Mouse (Mus musculus) intestine, embryonic 14.5 days (tissue): ENCODE data around the gene Zfp689. TPM values are rescaled to one million over a fixed set of nuclear protein-coding genes. Genes with fewer than 3 reads are reported as not detected.
A peak's percentile ranks its signal among the peaks of the same experiment; 100 is the strongest.
"Not testable (repeated sequence)": the region's sequence is repeated elsewhere in the genome, so short reads cannot be mapped to it uniquely, and the experiment has no call there.

ENCODE experiments used
- ATAC-seq: fragments of 200-750 bp; cut with Nextera tagmentation; replicated peaks from 2 replicates; pipeline ENCODE4 v1.8.0; 2017; ENCODE audit warnings: low read depth, moderate number of reproducible peaks, moderate TSS enrichment, moderate library complexity; ENCODE audit not compliant: low FRiP score, low TSS enrichment
- DNase-seq: peaks from one replicate; pipeline ENCODE4 v3.0.0-alpha.2; 2018; ENCODE audit warnings: low spot score
- H3K27ac ChIP-seq: fragments of 300-500 bp; sonication (generic); 2 replicates; pipeline ENCODE4 v1.5.1; 2014; ENCODE audit warnings: low read depth, mild to moderate bottlenecking, control low read depth
- H3K27me3 ChIP-seq: fragments of 300-500 bp; sonication (generic); replicated peaks from 2 replicates; pipeline ENCODE4 v1.6.1; 2014; ENCODE audit warnings: low read length, control low read depth; ENCODE audit not compliant: control insufficient read depth, insufficient read depth
- H3K36me3 ChIP-seq: fragments of 300-500 bp; sonication (generic); 2 replicates; pipeline ENCODE4 v1.6.1; 2014; ENCODE audit warnings: low read length, control low read depth; ENCODE audit not compliant: control insufficient read depth, insufficient read depth
- H3K4me1 ChIP-seq: fragments of 300-500 bp; sonication (generic); replicated peaks from 2 replicates; pipeline ENCODE4 v1.6.1; 2014; ENCODE audit warnings: low read length, control low read depth, mixed read lengths; ENCODE audit not compliant: control insufficient read depth, insufficient read depth
- H3K4me2 ChIP-seq: fragments of 300-500 bp; sonication (generic); 2 replicates; pipeline ENCODE4 v1.6.1; 2014; ENCODE audit warnings: low read length
- H3K4me3 ChIP-seq: fragments of 300-500 bp; sonication (generic); 2 replicates; pipeline ENCODE4 v1.5.1; 2014; ENCODE audit warnings: low read depth, low read length, control low read depth, mixed read lengths
- H3K9ac ChIP-seq: fragments of 300-500 bp; sonication (generic); 2 replicates; pipeline ENCODE4 v1.6.1; 2014; ENCODE audit warnings: mild to moderate bottlenecking, low read length
- H3K9me3 ChIP-seq: fragments of 300-500 bp; sonication (generic); 2 replicates; pipeline ENCODE4 v1.6.1; 2016; ENCODE audit warnings: low read length, control low read depth; ENCODE audit not compliant: control insufficient read depth
- WGBS: fragments of 180-500 bp; shearing (Covaris S2); extraction: QIAGEN DNeasy Blood & Tissue Kit; methylation state at CpG from one replicate; pipeline ENCODE4 v1.1.7; 2014; 5-methylcytosine and 5-hydroxymethylcytosine counted together
- polyA plus RNA-seq: library from polyadenylated mRNA; unstranded; fragments of >200 nt; fragmentation: Nextera tagmentation; extraction: Ambion mirVana; gene quantifications from 2 replicates; pipeline ENCODE4 v1.2.1, GENCODE M21; 2014

The Zfp689 gene
- polyA plus RNA-seq, 1 experiment from 2014 or later, result 6.7 TPM

- Histone ChIP-seq H3K4me1 (peaks cover 13% of the 10 kb centered on the region; the same call in 1 of the 2 replicates), H3K27me3 (no peaks in the 10 kb centered on the region), H3K4me2 (no peak overlapping the region), H3K9me3 (no peaks in the 10 kb centered on the region), H3K9ac (no peak overlapping the region), H3K36me3 (peaks cover 36% of the 10 kb centered on the region), H3K4me3 (no peak overlapping the region), H3K27ac (no peak overlapping the region)
- no peak for DNase-seq
- 84% methylated on average over 5 of the region's 5 CpGs for WGBS
- ATAC-seq, result no peak
Measured at GRCm38 (mm10) chr7:127473705-127474104, 24.7 kb upstream of the Zfp689 start.

GRCm38 (mm10) chr7:127472060-127472459, 23.1 kb upstream of the Zfp689 start:
- 2% methylated on average over 7 of the region's 7 CpGs for WGBS

GRCm38 (mm10) chr7:127471646-127472010, 22.7 kb upstream of the Zfp689 start:
- Histone ChIP-seq H3K4me1 (peaks cover 8% of the 10 kb centered on the region; the same call in 1 of the 2 replicates), H3K9ac (peak overlapping the region; percentile 93), H3K27ac (peak overlapping the region; percentile 96), H3K4me3 (peak overlapping the region; percentile 81), H3K9me3 (0 out of 2 replicates have a peak, but pooled peaks cover 2% of the 10 kb centered on the region), H3K36me3 (peaks cover 47% of the 10 kb centered on the region), H3K4me2 (peak overlapping the region; percentile 63), H3K27me3 (no peaks in the 10 kb centered on the region)
- no peak for DNase-seq
- ATAC-seq, result peak; percentile 17
- 1% methylated on average over 24 of the region's 25 CpGs for WGBS

More at GRCm38 (mm10) chr7:127472060-127472459, 23.1 kb upstream of the Zfp689 start:
- DNase-seq (peak; percentile 77), ATAC-seq (no peak; the same call in 1 of the 2 replicates)
- Histone ChIP-seq H3K27ac (peak overlapping the region; percentile 96), H3K9ac (peak overlapping the region; percentile 93), H3K27me3 (no peaks in the 10 kb centered on the region), H3K4me3 (peak overlapping the region; percentile 81), H3K9me3 (0 out of 2 replicates have a peak, but pooled peaks cover 2% of the 10 kb centered on the region), H3K36me3 (peaks cover 46% of the 10 kb centered on the region), H3K4me2 (peak overlapping the region; percentile 63), H3K4me1 (peaks cover 12% of the 10 kb centered on the region; the same call in 1 of the 2 replicates)

GRCm38 (mm10) chr7:127470743-127471645, 22.0 kb upstream of the Zfp689 start:
- Histone ChIP-seq H3K36me3 (peaks cover 47% of the 10 kb centered on the region), H3K27me3 (no peaks in the 10 kb centered on the region), H3K4me2 (peak overlapping the region; percentile 63), H3K4me3 (peak overlapping the region; percentile 81), H3K27ac (peak overlapping the region; percentile 96), H3K4me1 (peaks cover 7% of the 10 kb centered on the region; the same call in 1 of the 2 replicates), H3K9ac (peak overlapping the region; percentile 93), H3K9me3 (0 out of 2 replicates have a peak, but pooled peaks cover 2% of the 10 kb centered on the region)
- ATAC-seq, result peak; percentile 91
- under 1% methylated on average over 45 of the region's 46 CpGs for WGBS
- DNase-seq, result peak; percentile 93

- peak overlapping the region; percentile 96 for H3K27ac ChIP-seq
- DNase-seq (peak; percentile 77), ATAC-seq (no peak; the same call in 1 of the 2 replicates)
- peak overlapping the region; percentile 63 for H3K4me2 ChIP-seq
- H3K4me3 ChIP-seq, result peak overlapping the region; percentile 81
- WGBS, result 8% methylated on average over 10 of the region's 10 CpGs
- H3K4me1 ChIP-seq, result peaks cover 7% of the 10 kb centered on the region; the same call in 1 of the 2 replicates
- peak overlapping the region; percentile 93 for H3K9ac ChIP-seq
- H3K9me3 ChIP-seq, result 0 out of 2 replicates have a peak, but pooled peaks cover 2% of the 10 kb centered on the region
- peaks cover 44% of the 10 kb centered on the region for H3K36me3 ChIP-seq
- H3K27me3 ChIP-seq, result no peaks in the 10 kb centered on the region
Measured at GRCm38 (mm10) chr7:127470011-127470715, 21.2 kb upstream of the Zfp689 start.

GRCm38 (mm10) chr7:127466606-127467005, 17.6 kb upstream of the Zfp689 start:
- Histone ChIP-seq H3K27me3 (no peaks in the 10 kb centered on the region), H3K27ac (no peak overlapping the region), H3K4me1 (no peaks in the 10 kb centered on the region), H3K4me3 (no peak overlapping the region), H3K4me2 (no peak overlapping the region), H3K9ac (no peak overlapping the region), H3K9me3 (0 out of 2 replicates have a peak, but pooled peaks cover 2% of the 10 kb centered on the region), H3K36me3 (peaks cover 39% of the 10 kb centered on the region)
- 95% methylated on average over 4 of the region's 4 CpGs for WGBS
- ATAC-seq (no peak), DNase-seq (no peak)

GRCm38 (mm10) chr7:127465670-127466069, 16.7 kb upstream of the Zfp689 start:
- DNase-seq, H3K4me1 ChIP-seq, H3K27me3 ChIP-seq, H3K4me3 ChIP-seq, H3K9me3 ChIP-seq, H3K4me2 ChIP-seq, ATAC-seq, H3K9ac ChIP-seq, H3K27ac ChIP-seq: not testable (repeated sequence)
- 95% methylated on average over 2 of the region's 2 CpGs for WGBS
- H3K36me3 ChIP-seq, result peaks cover 43% of the 10 kb centered on the region

GRCm38 (mm10) chr7:127465191-127465590, 16.2 kb upstream of the Zfp689 start:
- H3K27me3 ChIP-seq, result no peaks in the 10 kb centered on the region
- H3K4me1 ChIP-seq, result no peaks in the 10 kb centered on the region
- ATAC-seq, result no peak
- H3K9me3 ChIP-seq, result 0 out of 2 replicates have a peak, but pooled peaks cover 2% of the 10 kb centered on the region
- no peak overlapping the region for H3K9ac ChIP-seq
- no peak overlapping the region for H3K27ac ChIP-seq
- no peak for DNase-seq
- no peak overlapping the region for H3K4me2 ChIP-seq
- H3K36me3 ChIP-seq, result peaks cover 47% of the 10 kb centered on the region
- WGBS, result 90% methylated on average over 3 of the region's 3 CpGs
- H3K4me3 ChIP-seq, result no peak overlapping the region
